Mouse (Mus musculus): ENCODE measurements around the gene Tox2.

- TF ChIP-seq GATA1 (IDR thresholded peaks at IDR 0.05; ENCODE audit: low read length), result no peak
- TF ChIP-seq TAL1 (IDR thresholded peaks at IDR 0.05; ENCODE audit: low read length), result no peak
Observed at GRCm38 (mm10) chr2:163209139-163209538, 6.2 kb downstream of the Tox2 start.

Measured in erythroblast, embryonic 14.5 days (primary cell).